Mouse (Mus musculus) E14TG2a.4 (cell line): ENCODE measurements around the gene Fzd10.

Experiments
- CTCF ChIP-seq: conservative IDR thresholded peaks from 2 replicates; pipeline ENCODE4 v1.5.1; 2014; ENCODE audit warnings: low read length
- NANOG ChIP-seq: IDR thresholded peaks from 2 replicates; pipeline ENCODE4 v1.6.1; 2014; ENCODE audit warnings: borderline replicate concordance, low read length, mixed read lengths
- POU5F1 ChIP-seq: IDR thresholded peaks from 2 replicates; pipeline ENCODE4 v1.6.1; 2014; ENCODE audit warnings: low read length, borderline replicate concordance

GRCm38 (mm10) chr5:128600072-128601021, at the start of gene Fzd10:
- TF ChIP-seq CTCF (no peak), POU5F1 (peak; percentile 42; the same call in 1 of the 2 replicates), NANOG (no peak)
